Mouse (Mus musculus): ENCODE measurements around the gene Kctd21. TPM values are rescaled to one million over a fixed set of nuclear protein-coding genes. Genes with fewer than 3 reads are reported as not detected.

Gene Kctd21
- total RNA-seq, 2 experiments from 2014 or later: 5.0 to 5.8 TPM

- DNase-seq: no peak
- intact Hi-C loops (cut with DNase I): no loop called here
Measured at GRCm38 (mm10) chr7:97315656-97316055, 16.5 kb upstream of the Kctd21 start.

GRCm38 (mm10) chr7:97317706-97318105 lies 14.4 kb upstream of the Kctd21 start:
- no peak for DNase-seq
- intact Hi-C loops (cut with DNase I): no loop called here

GRCm38 (mm10) chr7:97324342-97324741 lies 7.8 kb upstream of the Kctd21 start:
- intact Hi-C loops (cut with DNase I): no loop called here

GRCm38 (mm10) chr7:97325156-97325985 lies 6.8 kb upstream of the Kctd21 start:
- intact Hi-C loops (cut with DNase I): no loop called here
- peak; percentile 38 for DNase-seq

More at GRCm38 (mm10) chr7:97324342-97324741, 7.8 kb upstream of the Kctd21 start:
- DNase-seq: no peak

GRCm38 (mm10) chr7:97327376-97327775 lies 4.8 kb upstream of the Kctd21 start:
- intact Hi-C loops (cut with DNase I): no loop called here
- DNase-seq: no peak

- intact Hi-C loops (cut with DNase I): no loop called here
- no peak for DNase-seq
Measured at GRCm38 (mm10) chr7:97328891-97329588, 3.1 kb upstream of the Kctd21 start.

- no peak for DNase-seq
- intact Hi-C loops (cut with DNase I): no loop called here
Measured at GRCm38 (mm10) chr7:97329676-97330075, 2.5 kb upstream of the Kctd21 start.

- DNase-seq: no peak
- intact Hi-C loops (cut with DNase I): no loop called here
Measured at GRCm38 (mm10) chr7:97330931-97331645, 1.0 kb upstream of the Kctd21 start.

GRCm38 (mm10) chr7:97332667-97333041 lies 527 bp downstream of the Kctd21 start:
- intact Hi-C loops (cut with DNase I): no loop called here
- DNase-seq: no peak

- intact Hi-C loops (cut with DNase I): no loop called here
- DNase-seq: no peak
Measured at GRCm38 (mm10) chr7:97333113-97333898, 1.2 kb downstream of the Kctd21 start.

GRCm38 (mm10) chr7:97334406-97334805 lies 2.3 kb downstream of the Kctd21 start:
- intact Hi-C loops (cut with DNase I): no loop called here
- no peak for DNase-seq

- intact Hi-C loops (cut with DNase I): no loop called here
- DNase-seq: no peak
Measured at GRCm38 (mm10) chr7:97336678-97337077, 4.6 kb downstream of the Kctd21 start.

- no peak for DNase-seq
- intact Hi-C loops (cut with DNase I): no loop called here
Measured at GRCm38 (mm10) chr7:97338593-97338992, 6.5 kb downstream of the Kctd21 start.

- no peak for DNase-seq
- intact Hi-C loops (cut with DNase I): no loop called here
Measured at GRCm38 (mm10) chr7:97339623-97340022, 7.5 kb downstream of the Kctd21 start.

- intact Hi-C loops (cut with DNase I): no loop called here
- no peak for DNase-seq
Measured at GRCm38 (mm10) chr7:97340907-97341849, 9.1 kb downstream of the Kctd21 start.

GRCm38 (mm10) chr7:97342961-97343360 lies 10.8 kb downstream of the Kctd21 start:
- DNase-seq: no peak
- intact Hi-C loops (cut with DNase I): no loop called here

- no peak for DNase-seq
Measured at GRCm38 (mm10) chr7:97344655-97345054, 12.5 kb downstream of the Kctd21 start.

GRCm38 (mm10) chr7:97345229-97345871 lies 13.2 kb downstream of the Kctd21 start:
- DNase-seq: peak; percentile 72
- intact Hi-C loops (cut with DNase I): no loop called here

More at GRCm38 (mm10) chr7:97344655-97345054, 12.5 kb downstream of the Kctd21 start:
- intact Hi-C loops (cut with DNase I): no loop called here
